Mouse (Mus musculus): ENCODE data around the gene Rab11a.

DNA sequence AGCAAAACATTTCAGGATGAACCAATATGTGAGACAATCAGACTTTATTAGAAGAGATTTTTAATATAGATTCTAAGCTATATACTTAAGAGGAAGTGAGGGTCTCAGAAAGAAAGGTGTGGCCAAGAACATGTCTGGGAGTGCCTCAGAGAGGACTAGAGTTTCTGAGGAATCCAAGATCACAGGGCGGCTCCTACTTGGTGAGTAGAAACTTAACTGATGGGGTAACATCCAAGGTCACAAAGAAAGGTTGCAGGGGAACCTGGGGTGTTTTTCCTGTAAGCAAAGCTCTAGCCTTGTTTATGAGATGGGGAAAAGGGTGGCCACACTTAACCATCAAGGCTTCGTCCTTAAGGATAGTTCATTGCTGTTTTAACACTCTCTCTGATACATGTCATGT, 1.4 kb upstream of the Rab11a start:
- no peak for TF ChIP-seq CTCF (conservative IDR thresholded peaks at IDR 0.05; ENCODE audit: insufficient read depth, insufficient read length, low read depth, low read length)
- TF ChIP-seq POLR2A (IDR thresholded peaks at IDR 0.05; ENCODE audit: low read depth, low read length), result no peak
